Comparison of ENCODE assay signal across 8 mouse cellular contexts in genomic region chr14:48421996-48422395, GRCm38 (mm10). TPM values are rescaled to one million over a fixed set of nuclear protein-coding genes. Genes with fewer than 3 reads are reported as not detected.
A peak's percentile ranks its signal among the peaks of the same experiment; 100 is the strongest.
DNase-seq lines count a peak whose midpoint lies in the region; ATAC-seq and TF ChIP-seq lines count a peak whose summit lies in the region.

No protein-coding gene starts in this region.

- peak; percentile 18 for DNase-seq in gastrocnemius, postnatal 14 days
- DNase-seq in gastrocnemius, postnatal 10 days, result no peak
- peak; percentile 87 for DNase-seq in adrenal gland, adult 2 months
- peak; percentile 13 to 32 for DNase-seq in heart, adult 9 months (ENCODE audit: low spot score in 2 of 2)
- peak; percentile 6 for DNase-seq in skeletal muscle tissue, adult 2 months (ENCODE audit: low read depth, low spot score)
- no peak for DNase-seq in ovary, postnatal 10 days (ENCODE audit: low spot score)

- intact Hi-C loops in gastrocnemius, postnatal 14 days (cut with DNase I; ENCODE audit: low total_unique reads), result no loop called here

- H3K9me3 ChIP-seq in intestine, postnatal 0 days (ENCODE audit: control insufficient read depth), result no peaks in the 10 kb centered on the region

- H3K27ac ChIP-seq in intestine, postnatal 0 days (ENCODE audit: low read depth, low read length), result no peak overlapping the region
- H3K27ac ChIP-seq in macrophage, result peak overlapping the region; percentile 46

- 0 out of 2 replicates have a peak, but pooled peaks cover 4% of the 10 kb centered on the region for H3K27me3 ChIP-seq in intestine, postnatal 0 days (replicated peaks; ENCODE audit: control insufficient read depth, insufficient read depth, low read length)

- ATAC-seq in intestine, postnatal 0 days, result no peak

- H3K4me3 ChIP-seq in intestine, postnatal 0 days (ENCODE audit: low read depth, low read length), result no peak overlapping the region
- no peak overlapping the region for H3K4me3 ChIP-seq in macrophage (ENCODE audit: inconsistent target)

- H3K36me3 ChIP-seq in intestine, postnatal 0 days (ENCODE audit: control insufficient read depth, insufficient read depth), result no peaks in the 10 kb centered on the region
- H3K36me3 ChIP-seq in macrophage (ENCODE audit: inconsistent target), result no peaks in the 10 kb centered on the region

- H3K79me2 ChIP-seq in macrophage (ENCODE audit: inconsistent target), result no peaks in the 10 kb centered on the region

- 16% methylated on average over 6 of the region's 6 CpGs for WGBS in intestine, postnatal 0 days
- WGBS in macrophage (ENCODE audit: missing documents), result 4% methylated on average over 6 of the region's 6 CpGs

- peak overlapping the region; percentile 38 for H3K4me2 ChIP-seq in intestine, postnatal 0 days (replicated peaks; ENCODE audit: low read depth)

- H3K4me1 ChIP-seq in intestine, postnatal 0 days (replicated peaks; ENCODE audit: control insufficient read depth, insufficient read depth, low read length), result no peaks in the 10 kb centered on the region

- TF ChIP-seq CTCF in intestine, postnatal 0 days (IDR thresholded peaks at IDR 0.05; ENCODE audit: low read depth), result 0 out of 2 replicates have a peak, but pooled peaks have one; percentile 14

- no peak overlapping the region for H3K9ac ChIP-seq in intestine, postnatal 0 days (ENCODE audit: low read depth, low read length)

RNA-seq across cellular contexts. Expression of gene Tmem260, which starts 23.9 kb away (rescaled TPM):
- 1 to 10 TPM; 6.3 to 8.1 TPM for total RNA-seq in gastrocnemius, postnatal 14 days (2021)
- total RNA-seq in gastrocnemius, postnatal 10 days (2021), result 10 to 100 TPM in 1 of 2 experiments, 1 to 10 TPM in 1; 9.4 to 12.9 TPM
- total RNA-seq in adrenal gland, adult 2 months (2021), result 10 to 100 TPM; 28.9 to 36.3 TPM
- 40.3 and 46.2 TPM in 2 replicates for polyA plus RNA-seq in adrenal gland, adult 2 months (2012; rRNA removed)
- 6.2 and 7.1 TPM in 2 replicates for polyA plus RNA-seq in intestine, postnatal 0 days (2015; fragmentation: Nextera tagmentation; extraction: Ambion mirVana)
- total RNA-seq in macrophage (2018; cell fraction: chromatin; rRNA removed), result 100 to 1,000 TPM in 4 of 26 experiments, 10 to 100 TPM in 22; 13.1 to 146 (median 61.5) TPM
- 10 to 100 TPM in 25 of 26 experiments, 1 to 10 TPM in 1; 9.7 to 33.4 (median 18.0) TPM for total RNA-seq in macrophage (2018; cell fraction: cytosol; rRNA removed)
- total RNA-seq in macrophage (2018; cell fraction: nucleus; rRNA removed), result 100 to 1,000 TPM in 4 of 26 experiments, 10 to 100 TPM in 22; 17.4 to 173 (median 46.0) TPM
- polyA plus RNA-seq in macrophage (2018), result 17.6 to 21.6 TPM (median 18.2 TPM) in 3 replicates

Comparison
In these comparisons a context has a peak if more than half of its experiments do, and no peak if none do; other contexts are left out.
1. DNase-seq: peak in gastrocnemius, postnatal 14 days (single experiment), adrenal gland, adult 2 months (single experiment), heart, adult 9 months (2 of 2) and skeletal muscle tissue, adult 2 months (single experiment); none in gastrocnemius, postnatal 10 days (single experiment) and ovary, postnatal 10 days (single experiment).